Mouse (Mus musculus) hindbrain, embryonic 15.5 days (tissue): ENCODE results near the gene Tmeff1. TPM values are rescaled to one million over a fixed set of nuclear protein-coding genes. Genes with fewer than 3 reads are reported as not detected.
A peak's percentile ranks its signal among the peaks of the same experiment; 100 is the strongest.
"Not testable (repeated sequence)": the region's sequence is repeated elsewhere in the genome, so short reads cannot be mapped to it uniquely, and the experiment has no call there.

Experiments used
- ATAC-seq: fragments of 200-750 bp; cut with Nextera tagmentation; 2 replicates; pipeline ENCODE4 v1.8.0; 2017; ENCODE audit warnings: low read depth, moderate number of reproducible peaks, moderate TSS enrichment; ENCODE audit not compliant: low FRiP score
- H3K27ac ChIP-seq: fragments of 300-500 bp; sonication (generic); replicated peaks from 2 replicates; pipeline ENCODE4 v1.5.1; 2015; ENCODE audit warnings: mild to moderate bottlenecking, inconsistent platforms
- H3K27me3 ChIP-seq: fragments of 300-500 bp; sonication (generic); 2 replicates; pipeline ENCODE4 v1.6.1; 2015; ENCODE audit warnings: control low read depth, inconsistent platforms
- H3K36me3 ChIP-seq: fragments of 300-500 bp; sonication (generic); 2 replicates; pipeline ENCODE4 v1.6.1; 2015; ENCODE audit warnings: control low read depth, inconsistent platforms
- H3K4me1 ChIP-seq: fragments of 300-500 bp; sonication (generic); replicated peaks from 2 replicates; pipeline ENCODE4 v1.6.1; 2015; ENCODE audit warnings: control low read depth, inconsistent platforms
- H3K4me2 ChIP-seq: fragments of 300-500 bp; sonication (generic); 2 replicates; pipeline ENCODE4 v1.6.1; 2015; ENCODE audit warnings: moderate library complexity, mild to moderate bottlenecking, inconsistent platforms
- H3K4me3 ChIP-seq: fragments of 300-500 bp; sonication (generic); 2 replicates; pipeline ENCODE4 v1.5.1; 2015; ENCODE audit warnings: mild to moderate bottlenecking, inconsistent platforms
- H3K9ac ChIP-seq: fragments of 300-500 bp; sonication (generic); 2 replicates; pipeline ENCODE4 v1.6.1; 2015; ENCODE audit warnings: inconsistent platforms
- H3K9me3 ChIP-seq: fragments of 300-500 bp; sonication (generic); 2 replicates; pipeline ENCODE4 v1.6.1; 2016; ENCODE audit warnings: control low read depth, inconsistent platforms
- WGBS: fragments of 180-500 bp; shearing (Covaris S2); methylation state at CpG from one replicate; pipeline ENCODE4 v1.1.7; 2015; 5-methylcytosine and 5-hydroxymethylcytosine counted together
- polyA plus RNA-seq: library from polyadenylated mRNA; unstranded; fragments of >200 nt; fragmentation: Nextera tagmentation; extraction: Ambion mirVana; gene quantifications from 2 replicates; pipeline ENCODE4 v1.2.1, GENCODE M21; 2015

The Tmeff1 gene
- polyA plus RNA-seq, 1 experiment from 2014 or later: 272 TPM

DNA sequence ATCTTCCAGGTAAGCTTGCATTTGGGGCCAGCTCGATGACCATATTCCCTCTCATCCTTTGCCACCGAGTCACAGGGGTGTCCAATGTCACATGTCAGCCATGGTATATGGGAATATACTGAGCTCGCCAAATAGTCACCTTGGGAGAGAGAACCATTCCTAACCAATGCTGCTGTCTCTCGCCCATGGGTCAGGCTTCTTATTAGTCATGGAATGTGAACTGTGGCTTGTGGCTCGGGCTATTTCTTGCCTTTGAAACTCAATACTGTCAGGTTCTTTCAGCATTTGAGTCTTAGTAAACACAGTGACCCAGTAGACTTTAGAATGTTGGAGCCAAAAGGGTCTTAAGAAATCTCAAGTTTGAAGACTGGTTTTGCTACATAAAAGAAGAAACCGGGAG lies 79.0 kb downstream of the Tmeff1 start:
- Histone ChIP-seq H3K4me2 (no peak overlapping the region), H3K4me3 (no peak overlapping the region), H3K36me3 (peaks cover 46% of the 10 kb centered on the region), H3K4me1 (no peaks in the 10 kb centered on the region), H3K27me3 (no peaks in the 10 kb centered on the region), H3K9ac (no peak overlapping the region), H3K9me3 (no peaks in the 10 kb centered on the region), H3K27ac (no peak overlapping the region)
- 94% methylated on average over 6 of the region's 6 CpGs for WGBS
- ATAC-seq: no peak

- Histone ChIP-seq H3K27ac (no peak overlapping the region), H3K9me3 (no peaks in the 10 kb centered on the region), H3K4me2 (no peak overlapping the region), H3K27me3 (no peaks in the 10 kb centered on the region), H3K9ac (no peak overlapping the region), H3K4me3 (no peak overlapping the region), H3K36me3 (peaks cover 40% of the 10 kb centered on the region), H3K4me1 (no peaks in the 10 kb centered on the region)
- WGBS: 94% methylated on average over 6 of the region's 6 CpGs
- ATAC-seq: no peak
These were observed 82.3 kb downstream of the Tmeff1 start for GRCm38 (mm10) chr4:48667279-48667678.

DNA sequence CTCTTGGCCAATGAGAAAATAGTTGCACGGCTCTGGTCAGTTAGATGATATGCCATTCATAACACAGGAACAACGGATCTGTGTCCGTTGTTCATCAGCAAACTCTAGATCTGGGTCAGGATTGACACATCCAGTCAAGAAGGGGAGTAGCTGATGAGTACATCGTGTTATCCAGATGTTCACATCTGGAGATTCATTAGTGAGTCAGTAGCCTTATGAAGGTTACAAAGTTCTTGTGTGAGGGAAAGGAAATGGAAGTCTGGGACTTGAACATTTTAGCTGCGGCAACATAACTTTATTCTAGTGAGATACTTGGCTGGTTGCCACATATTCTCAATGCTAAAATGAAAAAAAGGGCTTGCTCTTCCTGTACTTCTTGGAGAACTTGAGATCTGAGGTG lies 87.9 kb downstream of the Tmeff1 start:
- Histone ChIP-seq H3K4me2 (no peak overlapping the region), H3K9me3 (no peaks in the 10 kb centered on the region), H3K4me3 (no peak overlapping the region), H3K36me3 (peaks cover 35% of the 10 kb centered on the region), H3K27me3 (no peaks in the 10 kb centered on the region), H3K9ac (no peak overlapping the region), H3K27ac (no peak overlapping the region), H3K4me1 (no peaks in the 10 kb centered on the region)
- ATAC-seq: no peak
- 89% methylated on average over 5 of the region's 5 CpGs for WGBS

DNA sequence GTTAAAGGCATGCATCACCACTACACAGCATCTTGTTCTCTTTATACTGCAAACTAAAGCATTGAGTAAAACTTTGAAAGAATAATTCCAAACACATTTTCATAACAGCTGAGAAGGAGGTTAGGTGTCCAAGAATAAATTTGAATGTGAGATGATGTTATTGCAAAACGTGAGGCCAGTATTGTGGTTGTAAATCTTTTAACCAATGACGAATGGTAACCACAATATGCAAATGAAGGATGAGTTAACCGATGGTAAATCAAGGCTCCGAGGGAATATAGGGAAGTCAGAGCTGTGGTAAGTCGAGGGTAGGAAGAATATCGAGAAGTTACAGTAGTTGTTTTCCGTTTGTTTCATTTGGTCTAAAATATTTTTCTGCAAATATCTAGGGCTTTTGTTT lies 89.4 kb downstream of the Tmeff1 start:
- H3K4me3 ChIP-seq: no peak overlapping the region
- H3K27me3 ChIP-seq: no peaks in the 10 kb centered on the region
- no peak overlapping the region for H3K4me2 ChIP-seq
- H3K9me3 ChIP-seq: no peaks in the 10 kb centered on the region
- H3K4me1 ChIP-seq: no peaks in the 10 kb centered on the region
- no peak overlapping the region for H3K27ac ChIP-seq
- H3K9ac ChIP-seq: no peak overlapping the region
- ATAC-seq: no peak
- WGBS: 92% methylated on average over 7 of the region's 7 CpGs
- peaks cover 35% of the 10 kb centered on the region for H3K36me3 ChIP-seq

DNA sequence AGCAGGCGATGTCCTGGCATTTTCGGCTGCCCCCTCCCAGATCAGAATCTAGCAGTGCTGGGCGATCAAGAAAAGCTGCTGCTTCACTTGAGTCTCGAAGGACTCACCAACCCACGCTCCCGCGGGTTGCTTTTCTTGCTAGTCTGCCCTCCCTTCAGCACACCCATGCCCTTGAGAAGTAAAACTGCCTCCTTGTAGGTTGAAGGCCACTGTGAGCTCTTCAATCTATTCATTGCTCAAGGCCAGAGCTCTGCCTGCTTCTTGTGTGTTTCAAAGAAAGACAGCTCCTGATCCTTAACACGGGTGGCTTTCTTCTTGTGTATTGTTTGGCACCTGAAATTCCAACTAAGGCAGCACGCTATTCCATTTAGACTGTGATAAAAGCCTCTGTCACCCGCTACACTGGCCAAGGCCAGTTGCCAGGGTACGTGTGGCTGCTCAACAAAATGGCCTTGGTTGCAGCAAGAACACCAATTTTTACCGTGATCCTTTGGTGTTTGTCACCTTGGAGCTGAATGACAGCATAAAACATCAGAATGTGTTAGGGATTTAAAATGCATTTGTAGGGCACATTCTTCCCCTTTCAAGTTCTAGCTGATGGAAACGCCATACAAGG lies 91.7 kb downstream of the Tmeff1 start:
- ATAC-seq: no peak
- no peaks in the 10 kb centered on the region for H3K27me3 ChIP-seq

GRCm38 (mm10) chr4:48677276-48677675 lies 92.3 kb downstream of the Tmeff1 start:
- H3K9me3 ChIP-seq: no peaks in the 10 kb centered on the region
- H3K36me3 ChIP-seq: peaks cover 19% of the 10 kb centered on the region
- ATAC-seq: no peak

More for the DNA sequence above, 91.7 kb downstream of the Tmeff1 start:
- Histone ChIP-seq H3K9me3 (no peaks in the 10 kb centered on the region), H3K27ac (no peak overlapping the region), H3K4me3 (no peak overlapping the region), H3K4me2 (no peak overlapping the region), H3K9ac (no peak overlapping the region), H3K36me3 (peaks cover 24% of the 10 kb centered on the region), H3K4me1 (peaks cover 4% of the 10 kb centered on the region; the same call in 1 of the 2 replicates)
- WGBS: 92% methylated on average over 13 of the region's 13 CpGs

GRCm38 (mm10) chr4:48677812-48678211 lies 92.8 kb downstream of the Tmeff1 start:
- no peak overlapping the region for H3K4me2 ChIP-seq
- whole genome bisulfite sequencing: 79% methylated on average over 2 of the region's 2 CpGs
- no peak for ATAC-seq
- peaks cover 15% of the 10 kb centered on the region; the same call in 1 of the 2 replicates for H3K36me3 ChIP-seq
- no peak overlapping the region for H3K4me3 ChIP-seq
- H3K27ac ChIP-seq: no peak overlapping the region
- no peak overlapping the region for H3K9ac ChIP-seq
- peaks cover 4% of the 10 kb centered on the region; the same call in 1 of the 2 replicates for H3K4me1 ChIP-seq
- no peaks in the 10 kb centered on the region for H3K27me3 ChIP-seq
- H3K9me3 ChIP-seq: no peaks in the 10 kb centered on the region

More at GRCm38 (mm10) chr4:48677276-48677675, 92.3 kb downstream of the Tmeff1 start:
- Histone ChIP-seq H3K9ac (no peak overlapping the region), H3K4me2 (no peak overlapping the region), H3K27ac (no peak overlapping the region), H3K27me3 (no peaks in the 10 kb centered on the region), H3K4me1 (peaks cover 4% of the 10 kb centered on the region; the same call in 1 of the 2 replicates), H3K4me3 (no peak overlapping the region)
- WGBS: 95% methylated on average over 8 of the region's 8 CpGs

GRCm38 (mm10) chr4:48678793-48679192 lies 93.8 kb downstream of the Tmeff1 start:
- 86% methylated on average over 9 of the region's 9 CpGs for WGBS
- H3K27ac ChIP-seq: no peak overlapping the region

DNA sequence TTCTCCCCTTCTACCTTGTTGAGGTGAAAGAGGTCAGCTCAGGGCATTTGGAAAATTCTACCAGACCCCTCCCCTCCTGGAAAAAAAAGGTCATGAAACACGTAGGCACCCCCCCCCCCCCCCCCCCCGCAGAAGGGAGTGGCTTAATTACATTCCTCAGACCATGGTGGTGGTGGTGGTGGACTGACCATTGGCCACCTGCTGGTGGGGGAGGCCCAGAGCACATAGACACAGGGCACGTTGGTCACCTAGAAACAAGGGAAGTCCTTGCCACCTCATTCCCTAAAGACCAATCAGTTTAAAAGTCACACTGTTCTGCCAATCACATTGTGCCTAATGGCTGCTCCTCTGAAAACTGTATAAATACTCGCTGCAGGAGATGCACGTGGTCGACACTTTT lies 94.8 kb downstream of the Tmeff1 start:
- not testable (repeated sequence) for H3K4me2 ChIP-seq, ATAC-seq, H3K4me3 ChIP-seq, H3K4me1 ChIP-seq, H3K9me3 ChIP-seq, H3K9ac ChIP-seq, H3K27me3 ChIP-seq, H3K36me3 ChIP-seq, H3K27ac ChIP-seq
- WGBS: 72% methylated on average over 5 of the region's 6 CpGs

More at GRCm38 (mm10) chr4:48678793-48679192, 93.8 kb downstream of the Tmeff1 start:
- no peak for ATAC-seq
- Histone ChIP-seq H3K4me3 (no peak overlapping the region), H3K4me1 (peaks cover 4% of the 10 kb centered on the region; the same call in 1 of the 2 replicates), H3K27me3 (no peaks in the 10 kb centered on the region), H3K9me3 (no peaks in the 10 kb centered on the region), H3K9ac (no peak overlapping the region), H3K4me2 (no peak overlapping the region), H3K36me3 (peaks cover 11% of the 10 kb centered on the region; the same call in 1 of the 2 replicates)

DNA sequence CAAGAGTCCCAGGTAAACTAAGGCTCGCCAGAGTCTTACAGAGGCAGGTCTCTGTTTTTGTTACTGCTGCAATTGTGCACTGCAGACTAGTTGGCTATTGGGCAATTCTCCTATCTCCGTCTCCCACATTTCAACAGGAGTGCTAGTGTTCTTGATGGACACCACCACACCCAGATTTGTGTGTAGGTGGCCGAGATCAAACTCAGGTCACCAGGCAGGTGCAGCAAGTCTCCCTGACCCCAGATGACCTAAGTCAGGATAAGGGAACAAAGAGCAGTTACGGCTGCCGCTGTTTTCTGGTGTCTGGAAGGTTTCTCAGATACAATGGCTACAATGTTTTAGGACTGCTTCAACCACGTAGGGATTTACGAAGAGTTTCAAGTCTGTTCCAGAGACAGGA lies 95.2 kb downstream of the Tmeff1 start:
- H3K36me3 ChIP-seq: peaks cover 5% of the 10 kb centered on the region; the same call in 1 of the 2 replicates
- H3K4me2 ChIP-seq: no peak overlapping the region
- no peak overlapping the region for H3K9ac ChIP-seq
- ATAC-seq: no peak
- H3K27ac ChIP-seq: no peak overlapping the region
- no peak overlapping the region for H3K4me3 ChIP-seq
- H3K4me1 ChIP-seq: peaks cover 4% of the 10 kb centered on the region; the same call in 1 of the 2 replicates
- no peaks in the 10 kb centered on the region for H3K27me3 ChIP-seq
- H3K9me3 ChIP-seq: no peaks in the 10 kb centered on the region
- 80% methylated on average over 7 of the region's 7 CpGs for WGBS

GRCm38 (mm10) chr4:48680648-48681343 lies 95.8 kb downstream of the Tmeff1 start:
- Histone ChIP-seq H3K9me3 (no peaks in the 10 kb centered on the region), H3K27ac (no peak overlapping the region), H3K27me3 (no peaks in the 10 kb centered on the region), H3K4me3 (no peak overlapping the region), H3K36me3 (peaks cover under 1% of the 10 kb centered on the region; the same call in 1 of the 2 replicates), H3K9ac (no peak overlapping the region), H3K4me2 (no peak overlapping the region), H3K4me1 (peaks cover 4% of the 10 kb centered on the region; the same call in 1 of the 2 replicates)
- peak; percentile 27; the same call in 1 of the 2 replicates for ATAC-seq
- 44% methylated on average over 10 of the region's 11 CpGs for WGBS

GRCm38 (mm10) chr4:48683126-48683525 lies 98.2 kb downstream of the Tmeff1 start:
- H3K27me3 ChIP-seq: no peaks in the 10 kb centered on the region
- peaks cover 4% of the 10 kb centered on the region; the same call in 1 of the 2 replicates for H3K4me1 ChIP-seq
- 84% methylated on average over 8 of the region's 8 CpGs for WGBS
- no peak for ATAC-seq
- H3K4me2 ChIP-seq: no peak overlapping the region
- H3K9me3 ChIP-seq: no peaks in the 10 kb centered on the region
- no peak overlapping the region for H3K9ac ChIP-seq
- no peaks in the 10 kb centered on the region for H3K36me3 ChIP-seq
- no peak overlapping the region for H3K4me3 ChIP-seq
- H3K27ac ChIP-seq: no peak overlapping the region
